ENCODE assay signal across 8 mouse cellular contexts in genomic region chr9:32543040-32543581, GRCm38 (mm10). TPM values are rescaled to one million over a fixed set of nuclear protein-coding genes. Genes with fewer than 3 reads are reported as not detected.
DNase-seq lines count a peak whose midpoint lies in the region; ATAC-seq and TF ChIP-seq lines count a peak whose summit lies in the region.

No protein-coding gene starts in this region.

- no peak for ATAC-seq in heart, postnatal 0 days (ENCODE audit: insufficient read depth, low read depth)
- no peak for ATAC-seq in liver, embryonic 11.5 days (replicated peaks; ENCODE audit: low FRiP score)
- no peak for ATAC-seq in stomach, embryonic 16.5 days (ENCODE audit: insufficient read depth, low FRiP score)

- TF ChIP-seq EP300 in heart, postnatal 0 days (IDR thresholded peaks at IDR 0.05; ENCODE audit: low read depth): no peak

- WGBS in bone marrow, adult 2 months: under 1% methylated on average over 18 of the region's 18 CpGs
- 1% methylated on average over 18 of the region's 18 CpGs for WGBS in heart, postnatal 0 days
- 1% methylated on average over 18 of the region's 18 CpGs for WGBS in liver, embryonic 11.5 days
- 4% methylated on average over 18 of the region's 18 CpGs for WGBS in stomach, embryonic 16.5 days

- TF ChIP-seq CTCF in bone marrow, adult 2 months (IDR thresholded peaks at IDR 0.05; ENCODE audit: control insufficient read depth, insufficient read depth, low read length): no peak
- TF ChIP-seq CTCF in heart, postnatal 0 days (IDR thresholded peaks at IDR 0.05; ENCODE audit: low read depth): no peak

- no peaks in the 10 kb centered on the region for H3K9me3 ChIP-seq in heart, postnatal 0 days (replicated peaks; ENCODE audit: control insufficient read depth, low read length)
- no peaks in the 10 kb centered on the region for H3K9me3 ChIP-seq in liver, embryonic 11.5 days (ENCODE audit: control insufficient read depth, low read length)
- H3K9me3 ChIP-seq in stomach, embryonic 16.5 days (replicated peaks; ENCODE audit: control insufficient read depth, low read length): no peaks in the 10 kb centered on the region

- H3K4me1 ChIP-seq in bone marrow, adult 2 months (ENCODE audit: control insufficient read depth, insufficient read depth, low read length): peaks cover 2% of the 10 kb centered on the region; the same call in 1 of the 2 replicates
- peaks cover 14% of the 10 kb centered on the region for H3K4me1 ChIP-seq in heart, postnatal 0 days (ENCODE audit: control insufficient read depth, insufficient read depth)
- H3K4me1 ChIP-seq in liver, embryonic 11.5 days (replicated peaks; ENCODE audit: control insufficient read depth, insufficient read depth, low read length): peaks cover 36% of the 10 kb centered on the region
- peaks cover 16% of the 10 kb centered on the region for H3K4me1 ChIP-seq in stomach, embryonic 16.5 days (ENCODE audit: control insufficient read depth, insufficient read depth, low read length)

- H3K27me3 ChIP-seq in heart, postnatal 0 days (ENCODE audit: control insufficient read depth, insufficient read depth, low read length): peaks cover 49% of the 10 kb centered on the region
- peaks cover 76% of the 10 kb centered on the region for H3K27me3 ChIP-seq in liver, embryonic 11.5 days (replicated peaks; ENCODE audit: control insufficient read depth, insufficient read depth, low read length)
- peaks cover 44% of the 10 kb centered on the region for H3K27me3 ChIP-seq in stomach, embryonic 16.5 days (ENCODE audit: control insufficient read depth, insufficient read depth, low read length)

- H3K27ac ChIP-seq in bone marrow, adult 2 months (ENCODE audit: control insufficient read depth, insufficient read depth, low read depth, low read length, poor library complexity): no peak overlapping the region; the same call in 1 of the 2 replicates
- peak overlapping the region; percentile 93 for H3K27ac ChIP-seq in heart, postnatal 0 days (ENCODE audit: low read depth)
- H3K27ac ChIP-seq in liver, embryonic 11.5 days (ENCODE audit: low read depth, low read length): peak overlapping the region; percentile 25; the same call in 1 of the 2 replicates
- H3K27ac ChIP-seq in stomach, embryonic 16.5 days (ENCODE audit: low read length): peak overlapping the region; percentile 63; the same call in 1 of the 2 replicates

- TF ChIP-seq POLR2A in bone marrow, adult 2 months (IDR thresholded peaks at IDR 0.05; ENCODE audit: borderline replicate concordance, control insufficient read depth, low read depth, low read length): no peak

- peak overlapping the region; percentile 58 for H3K4me3 ChIP-seq in bone marrow, adult 2 months (replicated peaks; ENCODE audit: control insufficient read depth, low read depth, low read length)
- H3K4me3 ChIP-seq in heart, postnatal 0 days (ENCODE audit: low read depth, low read length): peak overlapping the region; percentile 79
- peak overlapping the region; percentile 65 for H3K4me3 ChIP-seq in liver, embryonic 11.5 days (ENCODE audit: low read depth, low read length)
- H3K4me3 ChIP-seq in stomach, embryonic 16.5 days (replicated peaks; ENCODE audit: low read length): peak overlapping the region; percentile 68

- peak overlapping the region; percentile 88 for H3K4me2 ChIP-seq in heart, postnatal 0 days (ENCODE audit: low read depth, low read length)
- peak overlapping the region; percentile 98 for H3K4me2 ChIP-seq in liver, embryonic 11.5 days
- H3K4me2 ChIP-seq in stomach, embryonic 16.5 days (ENCODE audit: low read depth, low read length): peak overlapping the region; percentile 84

- H3K9ac ChIP-seq in heart, postnatal 0 days (replicated peaks; ENCODE audit: low read depth, low read length): peak overlapping the region; percentile 69
- H3K9ac ChIP-seq in liver, embryonic 11.5 days (ENCODE audit: low read depth, low read length): peak overlapping the region; percentile 57
- H3K9ac ChIP-seq in stomach, embryonic 16.5 days (ENCODE audit: low read length): peak overlapping the region; percentile 62; the same call in 1 of the 2 replicates

- no peaks in the 10 kb centered on the region for H3K36me3 ChIP-seq in heart, postnatal 0 days (replicated peaks; ENCODE audit: control insufficient read depth, insufficient read depth, low read length)
- no peaks in the 10 kb centered on the region for H3K36me3 ChIP-seq in liver, embryonic 11.5 days (ENCODE audit: control insufficient read depth, insufficient read depth, low read length)
- H3K36me3 ChIP-seq in stomach, embryonic 16.5 days (ENCODE audit: control insufficient read depth, insufficient read depth, low read length): no peaks in the 10 kb centered on the region

- DNase-seq in 416B (ENCODE audit: low read depth): peak; percentile 90
- DNase-seq in heart, postnatal 0 days (ENCODE audit: low spot score): no peak
- peak; percentile 53 for DNase-seq in liver, embryonic 11.5 days (ENCODE audit: low spot score)
- no peak for DNase-seq in right cerebral cortex, postnatal 10 days (ENCODE audit: low spot score in 2 of 2)
- no peak for DNase-seq in adrenal gland, postnatal 14 days
- no peak for DNase-seq in left cerebral cortex, adult 9 months (ENCODE audit: low spot score in 2 of 2)

RNA-seq across cellular contexts. Expression of gene Fli1, which starts 0.5 kb away (rescaled TPM):
- polyA plus RNA-seq in bone marrow, adult 2 months (2011; ENCODE audit: insufficient read depth, insufficient read length, low replicate concordance, missing spikeins): 17.4 and 33.9 TPM in 2 replicates
- 25.9 and 29.5 TPM in 2 replicates for total RNA-seq in heart, postnatal 0 days (2014; rRNA removed; ENCODE audit: low replicate concordance)
- polyA plus RNA-seq in heart, postnatal 0 days (2015; fragmentation: Nextera tagmentation; extraction: Ambion mirVana): 19.0 and 19.2 TPM in 2 replicates
- polyA plus RNA-seq in liver, embryonic 11.5 days (2014; fragmentation: Nextera tagmentation; extraction: Ambion mirVana): 23.1 and 24.3 TPM in 2 replicates
- polyA plus RNA-seq in stomach, embryonic 16.5 days (2015; fragmentation: Nextera tagmentation; extraction: Ambion mirVana): 9.9 and 12.8 TPM in 2 replicates
- total RNA-seq in adrenal gland, postnatal 14 days (2021): 23.6 and 41.0 TPM in 2 replicates

Comparison
In these comparisons a context has a peak if more than half of its experiments do, and no peak if none do; other contexts are left out.
1. DNase-seq: peak in 416B (single experiment) and liver, embryonic 11.5 days (single experiment); none in heart, postnatal 0 days (single experiment), right cerebral cortex, postnatal 10 days (0 of 2), adrenal gland, postnatal 14 days (single experiment) and left cerebral cortex, adult 9 months (0 of 2).
2. Peak in every context shown above with its lines, with median percentiles within 50 percentile points of each other: H3K4me3 ChIP-seq, H3K4me2 ChIP-seq and H3K9ac ChIP-seq.